Mouse (Mus musculus) liver, embryonic 14.5 days (tissue): ENCODE results near the gene Serpini2. TPM values are rescaled to one million over a fixed set of nuclear protein-coding genes. Genes with fewer than 3 reads are reported as not detected.
A peak's percentile ranks its signal among the peaks of the same experiment; 100 is the strongest.

Experiments
- ATAC-seq: fragments of 200-750 bp; cut with Nextera tagmentation; 2 replicates; pipeline ENCODE4 v1.8.0; 2017; ENCODE audit warnings: moderate number of reproducible peaks, mild to moderate bottlenecking, moderate library complexity; ENCODE audit not compliant: insufficient read depth
- DNase-seq, 3 experiments: peaks; one replicate each; pipeline ENCODE4 v3.0.0-alpha.2; 2012 to 2013; ENCODE audit warnings: low read depth in 3 of 3, low spot score in 3 of 3
- H3K27ac ChIP-seq: fragments of 300-500 bp; sonication (generic); 2 replicates; pipeline ENCODE4 v1.5.1; 2014; ENCODE audit warnings: moderate library complexity, mild to moderate bottlenecking, control low read depth, inconsistent platforms
- H3K27me3 ChIP-seq: fragments of 300-500 bp; sonication (generic); 2 replicates; pipeline ENCODE4 v1.6.1; 2014; ENCODE audit warnings: mild to moderate bottlenecking, low read length, moderate library complexity; ENCODE audit not compliant: control insufficient read depth, insufficient read depth
- H3K36me3 ChIP-seq: fragments of 300-500 bp; sonication (generic); replicated peaks from 2 replicates; pipeline ENCODE4 v1.6.1; 2014; ENCODE audit warnings: low read depth; ENCODE audit not compliant: control insufficient read depth, insufficient read depth
- H3K4me1 ChIP-seq, 2 experiments: fragments of 200-500 bp in 1 of 2; fragments of 300-500 bp in 1 of 2; sonication (generic) in 1 of 2; replicated peaks; 2 replicates each; pipeline ENCODE4 v1.6.1; 2012 to 2014; ENCODE audit warnings: antibody characterized with exemption in 1 of 2, inconsistent platforms in 1 of 2, low read length in 1 of 2; ENCODE audit not compliant: control insufficient read depth in 2 of 2, insufficient read depth in 2 of 2
- H3K4me2 ChIP-seq: fragments of 300-500 bp; sonication (generic); 2 replicates; pipeline ENCODE4 v1.6.1; 2014; ENCODE audit warnings: low read depth, mild to moderate bottlenecking, control low read depth, moderate library complexity
- H3K4me3 ChIP-seq, 2 experiments: fragments of 200-500 bp in 1 of 2; fragments of 300-500 bp in 1 of 2; sonication (generic) in 1 of 2; 2 replicates each; pipeline ENCODE4 v1.5.1; 2012 to 2014; ENCODE audit warnings: low read depth in 2 of 2, low read length in 2 of 2, mild to moderate bottlenecking in 2 of 2, control low read depth in 1 of 2, inconsistent platforms in 1 of 2, moderate library complexity in 1 of 2; ENCODE audit not compliant: insufficient read depth in 1 of 2
- H3K9ac ChIP-seq: fragments of 300-500 bp; sonication (generic); replicated peaks from 2 replicates; pipeline ENCODE4 v1.6.1; 2014; ENCODE audit warnings: mild to moderate bottlenecking, control low read depth, moderate library complexity
- H3K9me3 ChIP-seq: fragments of 300-500 bp; sonication (generic); 2 replicates; pipeline ENCODE4 v1.6.1; 2016; ENCODE audit warnings: low read length, mixed read lengths; ENCODE audit not compliant: control insufficient read depth
- CTCF ChIP-seq: IDR thresholded peaks from 2 replicates; pipeline ENCODE4 v1.5.1; 2016; ENCODE audit warnings: antibody characterized with exemption, low read depth, control low read depth
- EP300 ChIP-seq: IDR thresholded peaks from 2 replicates; pipeline ENCODE4 v1.6.1; 2016; ENCODE audit warnings: antibody characterized with exemption, low read depth
- WGBS: fragments of 180-500 bp; shearing (Covaris S2); extraction: QIAGEN DNeasy Blood & Tissue Kit; methylation state at CpG from one replicate; pipeline ENCODE4 v1.1.7; 2014; ENCODE audit not compliant: insufficient replicate concordance; 5-methylcytosine and 5-hydroxymethylcytosine counted together
- polyA plus RNA-seq, 2 experiments: library from polyadenylated mRNA; depleted of rRNA in 1 of 2; stranded (reverse) in 1 of 2; unstranded in 1 of 2; fragments of >200 nt; fragmentation: Nextera tagmentation in 1 of 2; extraction: Ambion mirVana in 1 of 2; gene quantifications; 2 replicates each; pipeline versions ENCODE4 v1.2.1 to v1.2.3; 2012 to 2014

The Serpini2 gene
- polyA plus RNA-seq, 2 experiments, result 0.24 TPM; not detected in 1

DNA sequence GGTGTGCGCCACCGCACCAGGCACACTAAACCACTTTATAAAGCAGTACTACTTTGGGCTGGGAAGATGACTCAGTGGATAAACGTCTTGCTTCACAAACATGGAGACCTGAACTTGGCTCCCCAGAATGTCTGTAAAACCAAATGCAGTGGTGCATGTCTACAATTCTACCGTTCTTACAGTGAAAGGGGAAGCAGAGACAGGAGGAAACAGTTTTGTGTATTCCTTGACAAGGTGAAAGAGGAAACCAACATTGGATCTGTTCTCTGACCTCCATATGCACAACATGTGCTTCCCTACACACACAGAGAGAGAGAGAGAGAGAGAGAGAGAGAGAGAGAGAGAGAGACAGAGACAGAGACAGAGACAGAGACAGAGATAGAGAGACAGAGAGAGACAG, 7.6 kb upstream of the Serpini2 start:
- DNase-seq, result no peak
- WGBS, result 48% methylated on average over 4 of the region's 4 CpGs
- no peak for ATAC-seq

DNA sequence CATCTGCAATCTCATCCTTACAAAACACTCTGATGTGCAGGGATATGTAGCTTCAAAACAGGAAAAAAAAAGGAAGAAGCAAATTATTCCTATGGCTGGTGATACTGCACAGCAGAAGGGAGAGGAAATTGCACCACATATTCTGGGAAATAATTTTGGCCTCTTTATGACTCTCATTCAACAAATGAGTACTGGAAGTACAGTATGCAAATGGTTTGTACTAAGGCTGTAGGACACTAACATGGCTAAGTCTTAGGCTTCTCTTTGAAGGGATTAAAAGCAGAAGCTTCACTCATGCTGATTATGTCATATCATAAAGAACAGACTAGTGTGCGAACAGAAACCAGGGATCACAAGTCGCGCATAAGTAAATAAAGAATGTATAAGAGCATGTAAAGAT, 6.6 kb upstream of the Serpini2 start:
- ATAC-seq (no peak), DNase-seq (no peak)
- no peaks in the 10 kb centered on the region for H3K9me3 ChIP-seq
- no peak for TF ChIP-seq EP300
- TF ChIP-seq CTCF, result no peak
- no peak overlapping the region for H3K4me3 ChIP-seq
- no peak overlapping the region for H3K27ac ChIP-seq
- WGBS, result 68% methylated on average over 3 of the region's 3 CpGs
- no peak overlapping the region for H3K9ac ChIP-seq
- H3K27me3 ChIP-seq, result no peaks in the 10 kb centered on the region
- H3K36me3 ChIP-seq, result no peaks in the 10 kb centered on the region
- no peaks in the 10 kb centered on the region for H3K4me1 ChIP-seq
- H3K4me2 ChIP-seq, result no peak overlapping the region

More for the DNA sequence above, 7.6 kb upstream of the Serpini2 start:
- no peak overlapping the region for H3K27ac ChIP-seq
- H3K4me3 ChIP-seq, result no peak overlapping the region
- no peak overlapping the region for H3K9ac ChIP-seq
- TF ChIP-seq EP300 (no peak), CTCF (no peak)
- no peaks in the 10 kb centered on the region for H3K9me3 ChIP-seq
- H3K4me1 ChIP-seq, result no peaks in the 10 kb centered on the region
- no peak overlapping the region for H3K4me2 ChIP-seq
- H3K27me3 ChIP-seq, result no peaks in the 10 kb centered on the region
- H3K36me3 ChIP-seq, result no peaks in the 10 kb centered on the region

GRCm38 (mm10) chr3:75275127-75275526, 5.2 kb upstream of the Serpini2 start:
- DNase-seq (no peak), ATAC-seq (no peak)
- no peaks in the 10 kb centered on the region for H3K4me1 ChIP-seq
- H3K36me3 ChIP-seq, result no peaks in the 10 kb centered on the region
- no peaks in the 10 kb centered on the region for H3K27me3 ChIP-seq
- TF ChIP-seq EP300 (no peak), CTCF (no peak)
- no peak overlapping the region for H3K9ac ChIP-seq
- no peak overlapping the region for H3K4me3 ChIP-seq
- no peak overlapping the region for H3K4me2 ChIP-seq
- no peak overlapping the region for H3K27ac ChIP-seq
- H3K9me3 ChIP-seq, result no peaks in the 10 kb centered on the region

- ATAC-seq, result no peak
- no peaks in the 10 kb centered on the region for H3K9me3 ChIP-seq
- no peaks in the 10 kb centered on the region for H3K4me1 ChIP-seq
- H3K9ac ChIP-seq, result no peak overlapping the region
- no peak overlapping the region for H3K27ac ChIP-seq
- H3K27me3 ChIP-seq, result no peaks in the 10 kb centered on the region
- TF ChIP-seq CTCF, result no peak
- no peak for TF ChIP-seq EP300
- no peak overlapping the region for H3K4me3 ChIP-seq
- DNase-seq, result no peak
- H3K4me2 ChIP-seq, result no peak overlapping the region
- H3K36me3 ChIP-seq, result no peaks in the 10 kb centered on the region
Measured at GRCm38 (mm10) chr3:75259356-75259755, 10.5 kb downstream of the Serpini2 start.

DNA sequence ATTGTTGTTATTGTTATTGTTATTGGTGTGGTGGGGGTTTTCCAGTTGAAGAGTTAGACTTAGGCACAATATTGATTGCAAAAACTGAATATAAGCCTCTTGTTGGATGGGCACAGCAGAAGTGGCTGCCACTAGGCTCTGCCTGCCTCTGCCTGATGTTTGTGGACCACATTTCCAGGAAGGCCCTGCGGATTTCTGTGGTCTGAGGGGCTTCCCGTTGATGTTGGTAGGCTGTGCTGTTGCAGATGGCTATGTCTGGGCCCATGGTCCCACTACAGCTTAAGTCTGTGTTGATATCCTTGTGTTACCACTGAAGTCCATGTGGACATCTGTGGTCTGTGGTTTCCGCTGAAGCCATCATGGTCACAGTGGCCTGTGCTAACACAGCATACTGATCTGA, 50.2 kb downstream of the Serpini2 start:
- H3K36me3 ChIP-seq, result no peaks in the 10 kb centered on the region
- no peaks in the 10 kb centered on the region for H3K9me3 ChIP-seq
- WGBS, result 43% methylated on average over 3 of the region's 3 CpGs
- H3K9ac ChIP-seq, result no peak overlapping the region
- no peak overlapping the region for H3K4me3 ChIP-seq
- DNase-seq (no peak), ATAC-seq (no peak)
- H3K27me3 ChIP-seq, result no peaks in the 10 kb centered on the region
- no peak overlapping the region for H3K27ac ChIP-seq
- no peak overlapping the region for H3K4me2 ChIP-seq
- TF ChIP-seq CTCF (no peak), EP300 (no peak)
- no peaks in the 10 kb centered on the region for H3K4me1 ChIP-seq

- peak; percentile 47 for TF ChIP-seq CTCF
- no peak for TF ChIP-seq EP300
- WGBS, result 10% methylated on average over 1 of the region's 1 CpGs
- ATAC-seq (no peak), DNase-seq (no peak)
- no peak overlapping the region for H3K27ac ChIP-seq
- H3K4me2 ChIP-seq, result no peak overlapping the region
- H3K9me3 ChIP-seq, result no peaks in the 10 kb centered on the region
- H3K36me3 ChIP-seq, result no peaks in the 10 kb centered on the region
- H3K27me3 ChIP-seq, result no peaks in the 10 kb centered on the region
- no peak overlapping the region for H3K4me3 ChIP-seq
- H3K9ac ChIP-seq, result no peak overlapping the region
- H3K4me1 ChIP-seq, result no peaks in the 10 kb centered on the region
Measured at GRCm38 (mm10) chr3:75219211-75219610, 50.7 kb downstream of the Serpini2 start.
